Mouse (Mus musculus) small intestine, adult 2 months (tissue): Measurements from ENCODE around the gene Plin1.

Source experiments
- CTCF ChIP-seq: fragments of 200-500 bp; IDR thresholded peaks from 2 replicates; pipeline ENCODE4 v1.5.1; 2012; ENCODE audit warnings: low read depth, mild to moderate bottlenecking, control low read depth, inconsistent platforms, low read length, moderate library complexity, mixed read lengths; ENCODE audit not compliant: insufficient replicate concordance, insufficient read length; ENCODE audit errors: extremely low read depth
- POLR2A ChIP-seq: fragments of 200-500 bp; IDR thresholded peaks from 2 replicates; pipeline ENCODE4 v1.6.1; 2012; ENCODE audit warnings: low read depth, mild to moderate bottlenecking, control low read depth, inconsistent platforms, low read length, moderate library complexity

DNA sequence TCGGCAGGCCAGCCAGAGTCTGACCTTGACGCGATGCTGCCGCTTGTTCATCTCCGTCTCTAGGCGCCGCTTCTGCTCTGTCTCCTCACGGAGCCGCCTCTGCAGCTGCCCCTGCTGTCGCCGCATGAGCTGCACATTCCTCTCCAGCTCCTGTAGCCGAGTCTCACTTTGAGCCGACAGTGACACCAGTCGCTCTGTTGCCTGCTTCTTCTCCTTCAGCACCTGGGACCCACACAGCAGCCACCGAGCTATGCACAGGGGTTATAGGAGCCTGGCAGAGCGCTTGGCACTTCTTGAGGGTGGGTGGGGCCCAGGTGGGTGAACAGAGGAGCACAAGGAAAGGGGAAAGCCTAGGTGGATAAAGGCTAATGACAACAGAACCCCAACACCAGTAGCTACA lies 29.9 kb downstream of the Plin1 start:
- TF ChIP-seq CTCF (no peak), POLR2A (no peak)
